Mouse (Mus musculus) neutrophil, adult 59 days (primary cell): Measurements from ENCODE around the gene Trpv1. TPM values are rescaled to one million over a fixed set of nuclear protein-coding genes. Genes with fewer than 3 reads are reported as not detected.

Source experiments
- total RNA-seq, 2 experiments: library from RNA; stranded (reverse); gene quantifications; 1 replicate in 1 of 2; 2 replicates in 1 of 2; pipeline ENCODE4 v1.2.4; 2023

Gene Trpv1
- not detected for total RNA-seq

DNA sequence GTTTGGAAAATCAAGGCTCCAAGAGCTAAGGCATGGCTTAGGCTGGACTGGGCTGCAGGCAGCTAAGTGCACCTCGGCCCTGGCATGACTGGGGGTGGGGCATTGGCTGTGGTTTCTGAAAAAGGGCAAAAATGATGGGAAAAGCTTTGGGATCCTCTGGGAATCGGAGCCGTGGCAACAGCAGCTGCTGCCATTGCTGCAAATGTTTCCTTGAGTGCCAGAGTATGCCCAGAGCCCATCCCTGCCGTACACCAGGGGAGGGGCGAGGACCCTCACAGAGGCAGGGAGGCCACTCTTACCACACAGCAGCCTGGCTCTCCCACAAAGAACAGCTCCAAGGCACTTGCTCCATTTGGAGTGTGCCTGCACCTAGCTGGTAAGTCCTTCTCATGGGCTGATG lies at the start of gene Trpv1:
Gene Trpv1 (plus strand): TSS at position 301 of the 400 bp plus-strand sequence.

DNA sequence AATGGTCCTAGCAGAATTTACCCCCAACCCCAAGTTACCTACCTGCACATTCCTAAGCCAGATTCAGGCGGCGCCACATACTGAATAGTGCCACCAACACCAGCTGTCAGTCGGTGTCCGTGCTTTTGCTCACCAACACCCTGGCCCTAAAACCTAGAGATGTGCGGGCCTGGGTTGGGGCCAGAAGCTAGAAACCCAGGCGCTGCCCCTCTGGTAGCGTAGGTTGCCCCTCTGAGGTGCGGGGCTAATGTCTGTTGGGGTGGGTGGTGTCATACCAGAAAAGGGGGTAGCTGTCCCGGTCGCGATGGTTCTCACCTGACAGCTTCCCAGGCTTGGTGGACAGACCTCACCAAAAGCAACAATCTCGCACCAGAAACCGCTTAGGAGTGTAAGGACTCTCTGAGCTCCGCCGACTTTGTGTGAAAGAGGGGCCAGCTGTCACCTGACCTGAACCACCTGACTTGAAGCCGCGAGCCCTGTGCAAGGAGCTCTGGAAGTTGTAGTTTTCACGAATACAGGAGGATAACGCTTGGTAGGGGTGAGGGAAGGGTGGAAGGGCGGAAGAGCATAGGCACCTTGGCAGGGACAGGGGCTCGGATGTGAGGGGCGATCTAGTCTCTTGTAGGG lies 35.4 kb upstream of the Trpv1 start, which contains the start of gene Ctns:
Gene Ctns (minus strand): TSS at position 440 of the 627 bp plus-strand sequence.

DNA sequence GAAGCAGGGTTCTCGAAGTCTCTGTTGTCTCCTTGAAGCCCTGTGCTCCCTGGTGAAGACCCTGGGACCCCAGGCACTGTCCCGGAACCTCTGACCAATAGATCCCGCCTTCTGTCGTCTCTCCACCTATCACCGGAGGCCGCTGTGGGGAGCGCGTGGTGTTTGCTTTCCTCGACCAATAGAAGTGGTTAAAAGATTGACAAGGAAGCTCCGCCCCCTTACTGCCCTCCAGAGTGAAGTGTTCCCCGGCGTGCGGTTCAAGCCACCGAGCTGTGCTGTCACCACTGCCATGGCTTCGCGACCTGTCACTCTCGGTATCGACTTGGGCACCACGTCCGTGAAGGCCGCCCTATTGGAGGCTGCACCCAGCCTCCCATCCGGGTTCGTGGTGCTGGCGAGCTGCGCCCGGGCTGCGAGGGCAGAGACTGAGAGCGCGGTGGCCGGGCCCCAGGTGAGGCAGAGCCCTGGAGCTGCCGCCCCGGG lies 34.8 kb upstream of the Trpv1 start, which contains the start of gene Shpk:
Gene Shpk (plus strand): TSS at position 231 of the 483 bp plus-strand sequence.

DNA sequence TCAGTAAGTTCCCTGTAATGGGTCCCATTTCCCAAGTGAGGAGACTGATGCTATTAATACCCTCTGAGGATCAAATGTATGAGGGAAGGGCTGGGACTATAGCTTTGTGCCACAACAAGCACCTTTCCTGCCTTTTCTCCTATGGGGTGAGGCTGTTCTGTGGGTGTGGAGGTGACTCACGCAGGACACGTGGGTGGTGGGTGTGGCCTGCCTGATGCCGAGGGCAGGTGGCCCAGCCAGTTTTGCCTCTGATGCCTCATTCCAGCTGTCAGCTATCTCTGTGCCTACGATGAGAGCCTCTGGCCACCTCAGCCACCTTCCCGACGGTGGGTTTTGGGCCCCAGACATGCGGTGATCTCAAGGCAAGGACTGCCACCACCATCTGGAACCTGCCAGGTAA lies 33.2 kb downstream of the Trpv1 start, which contains the start of gene Trpv3:
Gene Trpv3 (plus strand): TSS at position 122 of the 400 bp plus-strand sequence.

Other genes starting within 250 kb of the Trpv1 start
- 10 to 100 TPM; 10.7 to 10.8 TPM for gene P2rx1, start 235.2 kb upstream of the Trpv1 start, total RNA-seq
- gene Camkk1, start 215.3 kb upstream of the Trpv1 start, total RNA-seq, result 1 to 10 TPM; 6.7 to 7.1 TPM
- 10 to 100 TPM; 13.6 to 14.7 TPM for gene Ncbp3, start 186.5 kb upstream of the Trpv1 start, total RNA-seq
- gene Itgae, start 143.7 kb upstream of the Trpv1 start, total RNA-seq, result under 1 TPM in 1 of 2 experiments, not detected in 1; 0.09 TPM
- 10 to 100 TPM in 1 of 2 experiments, 1 to 10 TPM in 1; 8.9 to 11.9 TPM for gene Haspin, start 96.0 kb upstream of the Trpv1 start, total RNA-seq
- not detected for gene P2rx5, start 73.9 kb upstream of the Trpv1 start, total RNA-seq
- gene Emc6, start 57.3 kb upstream of the Trpv1 start, total RNA-seq, result 10 to 100 TPM; 20.7 to 22.7 TPM
- 10 to 100 TPM; 16.3 to 18.2 TPM for gene Tax1bp3, start 57.2 kb upstream of the Trpv1 start, total RNA-seq
- 10 to 100 TPM; 15.1 to 18.7 TPM for gene Ctns, start 35.2 kb upstream of the Trpv1 start, total RNA-seq
- 1 to 10 TPM; 1.3 to 1.8 TPM for gene Shpk, start 34.8 kb upstream of the Trpv1 start, total RNA-seq
- not detected for gene Trpv3, start 33.1 kb downstream of the Trpv1 start, total RNA-seq
- under 1 TPM in 1 of 2 experiments, not detected in 1; 0.09 TPM for gene Aspa, start 95.3 kb downstream of the Trpv1 start, total RNA-seq
- not detected for gene Gm49340, start 95.4 kb downstream of the Trpv1 start, total RNA-seq
- not detected for gene Spata22, start 95.4 kb downstream of the Trpv1 start, total RNA-seq
- not detected for gene Olfr20, start 116.5 kb downstream of the Trpv1 start, total RNA-seq
- gene Olfr376, start 137.0 kb downstream of the Trpv1 start, total RNA-seq, result not detected
- gene Olfr1, start 165.3 kb downstream of the Trpv1 start, total RNA-seq, result not detected
- not detected for gene Olfr378, start 194.2 kb downstream of the Trpv1 start, total RNA-seq
- not detected for gene Olfr380, start 223.2 kb downstream of the Trpv1 start, total RNA-seq